Mouse (Mus musculus) MEL (cell line): ENCODE measurements at regions not wholly inside any gene's neighbourhood (a gene's known extent, or its start where the extent isn't known, plus 50 kb on each side); places are given as distances from the start of the nearest gene placed in this dataset.
A peak's percentile ranks its signal among the peaks of the same experiment; 100 is the strongest.

ENCODE experiments used
- DNase-seq: peaks from one replicate; pipeline ENCODE4 v3.0.0; 2011; ENCODE audit warnings: low read depth, low spot score
- H3K27ac ChIP-seq: 2 replicates; pipeline ENCODE4 v1.5.1; 2012; ENCODE audit warnings: low read depth, mild to moderate bottlenecking, control low read depth, low read length, moderate library complexity; ENCODE audit not compliant: control insufficient read depth
- H3K27me3 ChIP-seq, 2 experiments: fragments of 150-350 bp in 1 of 2; sonication (generic) in 1 of 2; 2 replicates each; pipeline ENCODE4 v1.6.1; 2012; ENCODE audit warnings: low read length in 2 of 2, mild to moderate bottlenecking in 2 of 2, improper control_type of control experiment in 1 of 2, moderate library complexity in 1 of 2; ENCODE audit not compliant: insufficient read depth in 2 of 2, control insufficient read depth in 1 of 2
- H3K36me3 ChIP-seq, 2 experiments: 2 replicates each; pipeline ENCODE4 v1.6.1; 2012 to 2014; ENCODE audit warnings: low read length in 2 of 2, improper control_type of control experiment in 1 of 2, inconsistent platforms in 1 of 2, mild to moderate bottlenecking in 1 of 2; ENCODE audit not compliant: insufficient read depth in 2 of 2, control insufficient read depth in 1 of 2
- H3K4me1 ChIP-seq, 2 experiments: fragments of 150-350 bp in 1 of 2; sonication (generic) in 1 of 2; 2 replicates each; pipeline ENCODE4 v1.6.1; 2012; ENCODE audit warnings: low read length in 2 of 2, improper control_type of control experiment in 1 of 2, mild to moderate bottlenecking in 1 of 2; ENCODE audit not compliant: insufficient read depth in 2 of 2, control insufficient read depth in 1 of 2
- H3K4me3 ChIP-seq, 2 experiments: fragments of 150-350 bp in 1 of 2; sonication (generic) in 1 of 2; 2 replicates each; pipeline ENCODE4 v1.5.1; 2012; ENCODE audit warnings: low read depth in 2 of 2, low read length in 2 of 2, mild to moderate bottlenecking in 2 of 2, moderate library complexity in 2 of 2, control low read depth in 1 of 2, improper control_type of control experiment in 1 of 2; ENCODE audit not compliant: control insufficient read depth in 1 of 2, insufficient read depth in 1 of 2
- H3K79me2 ChIP-seq: 2 replicates; pipeline ENCODE4 v1.6.1; 2012; ENCODE audit warnings: mild to moderate bottlenecking, low read length, moderate library complexity; ENCODE audit not compliant: control insufficient read depth, poor library complexity, insufficient read depth
- H3K9ac ChIP-seq: 2 replicates; pipeline ENCODE4 v1.6.1; 2012; ENCODE audit warnings: low read depth, mild to moderate bottlenecking, control low read depth, low read length, moderate library complexity; ENCODE audit not compliant: control insufficient read depth, poor library complexity, severe bottlenecking
- H3K9me3 ChIP-seq: fragments of 150-350 bp; sonication (generic); replicated peaks from 2 replicates; pipeline ENCODE4 v1.6.1; 2012; ENCODE audit warnings: mild to moderate bottlenecking, low read length, improper control_type of control experiment, moderate library complexity; ENCODE audit not compliant: insufficient read depth
- CTCF ChIP-seq, 3 experiments: IDR thresholded peaks in 2 of 3; conservative IDR thresholded peaks in 1 of 3; 2 replicates each; pipeline ENCODE4 v1.5.1; 2011 to 2012; ENCODE audit warnings: low read length in 3 of 3, low read depth in 2 of 3, mild to moderate bottlenecking in 2 of 3, improper control_type of control experiment in 1 of 3, inconsistent platforms in 1 of 3, mixed read lengths in 1 of 3, moderate library complexity in 1 of 3; ENCODE audit not compliant: control insufficient read depth in 1 of 3, insufficient read depth in 1 of 3, poor library complexity in 1 of 3, severe bottlenecking in 1 of 3
- EP300 ChIP-seq, 2 experiments: IDR thresholded peaks; 2 replicates each; pipeline ENCODE4 v1.6.1; 2011; ENCODE audit warnings: improper control_type of control experiment in 2 of 2, low read length in 2 of 2, low read depth in 1 of 2, mild to moderate bottlenecking in 1 of 2
- ETS1 ChIP-seq: IDR thresholded peaks from 2 replicates; pipeline ENCODE4 v1.6.1; 2012; ENCODE audit warnings: low read depth, mild to moderate bottlenecking, inconsistent platforms, low read length, improper control_type of control experiment, moderate library complexity
- GABPA ChIP-seq: IDR thresholded peaks from 2 replicates; pipeline ENCODE4 v1.6.1; 2012; ENCODE audit warnings: low read depth, mild to moderate bottlenecking, inconsistent platforms, low read length, improper control_type of control experiment, moderate library complexity
- GATA1 ChIP-seq: IDR thresholded peaks from 2 replicates; pipeline ENCODE4 v1.6.1; 2011; ENCODE audit warnings: low read depth, low read length, improper control_type of control experiment
- MXI1 ChIP-seq: IDR thresholded peaks from 2 replicates; pipeline ENCODE4 v1.6.1; 2011; ENCODE audit warnings: mild to moderate bottlenecking, low read depth, low read length, improper control_type of control experiment
- MYB ChIP-seq: IDR thresholded peaks from 2 replicates; pipeline ENCODE4 v1.6.1; 2011; ENCODE audit warnings: mild to moderate bottlenecking, low read depth, low read length, improper control_type of control experiment
- NELFE ChIP-seq: IDR thresholded peaks from 2 replicates; pipeline ENCODE4 v1.6.1; 2011; ENCODE audit warnings: low read depth, low read length, improper control_type of control experiment
- NRF1 ChIP-seq: IDR thresholded peaks from 2 replicates; pipeline ENCODE4 v1.6.1; 2014; ENCODE audit warnings: low read depth, mild to moderate bottlenecking, inconsistent platforms, low read length, improper control_type of control experiment, moderate library complexity; ENCODE audit not compliant: poor library complexity, insufficient read depth, severe bottlenecking
- RAD21 ChIP-seq: IDR thresholded peaks from 2 replicates; pipeline ENCODE4 v1.6.1; 2011; ENCODE audit warnings: mild to moderate bottlenecking, low read depth, low read length, improper control_type of control experiment
- SIN3A ChIP-seq: IDR thresholded peaks from 2 replicates; pipeline ENCODE4 v1.6.1; 2012; ENCODE audit warnings: low read length, improper control_type of control experiment, inconsistent platforms
- SMC3 ChIP-seq: IDR thresholded peaks from 2 replicates; pipeline ENCODE4 v1.6.1; 2011; ENCODE audit warnings: low read depth, low read length, improper control_type of control experiment
- TAL1 ChIP-seq: IDR thresholded peaks from 2 replicates; pipeline ENCODE4 v1.6.1; 2012; ENCODE audit warnings: mild to moderate bottlenecking, inconsistent platforms, low read length, moderate library complexity, mixed read lengths
- TCF12 ChIP-seq: IDR thresholded peaks from 2 replicates; pipeline ENCODE4 v1.6.1; 2014; ENCODE audit warnings: low read depth, mild to moderate bottlenecking, inconsistent platforms, low read length, improper control_type of control experiment, moderate library complexity

DNA sequence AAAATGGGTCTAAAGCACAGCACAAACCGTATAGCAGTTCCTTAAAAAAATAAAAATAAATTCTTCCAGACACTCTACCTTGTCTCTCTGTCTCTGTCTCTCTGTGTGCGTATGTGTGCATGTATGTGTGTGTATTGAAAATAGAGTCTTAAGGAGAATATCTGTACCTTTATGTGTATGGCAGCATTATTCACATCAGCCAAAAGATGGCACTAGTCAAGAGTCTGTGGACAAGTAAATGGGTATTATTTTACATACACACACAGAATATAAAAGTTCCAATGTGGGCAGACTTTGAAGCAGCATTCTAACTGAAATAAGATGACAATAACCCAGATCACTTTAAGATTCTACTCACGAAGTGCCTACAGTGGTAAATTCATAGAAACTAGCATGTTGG, 249.3 kb downstream of the Tex13c3 start:
- TF ChIP-seq SMC3 = peak; percentile 44
- no peak for TF ChIP-seq GABPA
- TF ChIP-seq CTCF (IDR thresholded peaks at IDR 0.05 in 2 of 3, conservative IDR thresholded peaks at IDR 0.05 in 1 of 3; ENCODE audit: control insufficient read depth in 1 of 3, insufficient read depth in 1 of 3, low read depth in 2 of 3, low read length in 3 of 3, poor library complexity in 1 of 3, severe bottlenecking in 1 of 3) = peak in 1 of 3 experiments; percentile 49; a peak in 2 of 6 replicates
- peak; percentile 33 for TF ChIP-seq RAD21
- H3K27ac ChIP-seq = no peak overlapping the region
- DNase-seq = peak; percentile 44
- H3K4me3 ChIP-seq = no peak overlapping the region
- peaks cover 4% of the 10 kb centered on the region for H3K79me2 ChIP-seq
- H3K4me1 ChIP-seq = peaks cover 4% of the 10 kb centered on the region in 2 experiments; a peak in 1 of 4 replicates
- H3K36me3 ChIP-seq = peaks cover 8 to 15% of the 10 kb centered on the region in 2 experiments
- no peaks in the 10 kb centered on the region for H3K9me3 ChIP-seq
- no peaks in the 10 kb centered on the region for H3K27me3 ChIP-seq
- no peak overlapping the region for H3K9ac ChIP-seq

DNA sequence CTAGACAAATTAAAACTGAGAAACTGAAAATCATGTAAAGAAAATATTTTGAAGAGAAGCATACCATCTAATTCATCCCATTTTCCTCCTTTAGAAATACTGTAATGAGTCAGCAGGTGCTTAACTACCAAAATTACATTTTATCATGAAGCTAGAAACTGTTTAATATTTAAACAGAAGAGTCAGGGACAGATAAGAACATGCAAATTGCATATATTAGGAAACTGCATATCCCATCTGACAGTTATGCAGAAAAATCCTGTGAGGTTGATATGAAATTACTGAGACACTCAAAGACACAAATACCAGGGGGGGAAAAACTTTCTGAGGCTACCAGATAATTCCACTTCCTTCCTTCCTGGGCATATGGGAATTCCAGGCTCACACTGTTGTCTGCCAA, 257.8 kb downstream of the Tex13c3 start:
- H3K9me3 ChIP-seq = no peaks in the 10 kb centered on the region
- peaks cover 7 to 60% of the 10 kb centered on the region in 2 experiments; a peak in 3 of 4 replicates for H3K36me3 ChIP-seq
- H3K4me3 ChIP-seq = no peak overlapping the region
- H3K79me2 ChIP-seq = peaks cover 2% of the 10 kb centered on the region; the same call in 1 of the 2 replicates
- no peak overlapping the region for H3K9ac ChIP-seq
- peaks cover 31 to 32% of the 10 kb centered on the region in 2 experiments for H3K4me1 ChIP-seq
- TF ChIP-seq TCF12 (0 out of 2 replicates have a peak, but pooled peaks have one; percentile 41), NRF1 (no peak), GATA1 (peak; percentile 70), MYB (0 out of 2 replicates have a peak, but pooled peaks have one; percentile 7), EP300 (IDR thresholded peaks at IDR 0.05; ENCODE audit: low read depth in 1 of 2, low read length in 2 of 2) (peak; percentile 60 to 83; a peak in 3 of 4 replicates)
- peak; percentile 41 for DNase-seq
- H3K27me3 ChIP-seq = no peaks in the 10 kb centered on the region
- H3K27ac ChIP-seq = peak overlapping the region; percentile 35

DNA sequence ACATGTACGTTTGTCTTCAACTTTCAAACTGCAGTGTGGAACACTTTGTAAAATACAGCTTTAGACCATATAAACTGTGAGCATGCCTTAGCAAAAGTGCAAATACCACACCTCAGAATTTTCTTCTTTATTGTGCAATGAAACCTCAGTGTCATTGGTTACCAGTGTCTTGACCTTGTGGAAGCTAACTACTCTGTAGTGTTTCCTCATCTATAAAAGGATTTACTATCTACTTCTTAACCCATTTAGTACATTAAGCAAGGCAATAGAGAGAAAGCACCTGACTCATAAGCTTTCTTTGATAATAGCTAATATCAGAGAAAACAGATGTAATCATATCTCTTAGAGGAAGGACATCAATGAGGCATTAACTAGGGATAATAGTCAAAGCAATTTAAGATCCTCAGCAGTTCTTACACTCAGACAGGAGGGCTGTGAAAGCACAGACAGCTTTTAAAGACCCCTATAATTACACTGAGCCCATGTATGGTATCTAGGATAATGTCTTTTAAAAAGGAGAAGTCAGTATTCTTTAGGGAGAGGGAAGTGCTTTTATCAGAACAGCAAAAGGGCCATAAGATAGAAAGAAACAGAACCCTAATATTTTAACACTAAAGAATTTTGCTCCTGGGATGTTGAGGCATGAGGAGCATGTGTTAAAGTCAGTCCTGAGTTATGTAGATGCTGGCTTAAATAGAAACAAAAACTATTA, 260.2 kb downstream of the Tex13c3 start:
- peak; percentile 63 for DNase-seq
- H3K4me3 ChIP-seq = no peak overlapping the region
- H3K27ac ChIP-seq = peak overlapping the region; percentile 71
- peaks cover 2% of the 10 kb centered on the region; the same call in 1 of the 2 replicates for H3K79me2 ChIP-seq
- H3K4me1 ChIP-seq = peaks cover 31 to 32% of the 10 kb centered on the region in 2 experiments
- H3K9me3 ChIP-seq = no peaks in the 10 kb centered on the region
- H3K9ac ChIP-seq = 0 out of 2 replicates have a peak overlapping the region, but pooled peaks have one; percentile 3
- H3K36me3 ChIP-seq = peaks cover under 1 to 60% of the 10 kb centered on the region in 2 experiments; a peak in 3 of 4 replicates
- no peaks in the 10 kb centered on the region for H3K27me3 ChIP-seq
- TF ChIP-seq EP300 (IDR thresholded peaks at IDR 0.05; ENCODE audit: low read depth in 1 of 2, low read length in 2 of 2) (peak; percentile 75 to 90), NELFE (no peak), SIN3A (peak; percentile 39; the same call in 1 of the 2 replicates), TAL1 (peak; percentile 55), TCF12 (peak; percentile 60; the same call in 1 of the 2 replicates), ETS1 (peak; percentile 27; the same call in 1 of the 2 replicates), SMC3 (no peak), MXI1 (peak; percentile 49; the same call in 1 of the 2 replicates), GATA1 (peak; percentile 66)
